Mouse (Mus musculus): ENCODE measurements around the gene Camk1d.

DNA sequence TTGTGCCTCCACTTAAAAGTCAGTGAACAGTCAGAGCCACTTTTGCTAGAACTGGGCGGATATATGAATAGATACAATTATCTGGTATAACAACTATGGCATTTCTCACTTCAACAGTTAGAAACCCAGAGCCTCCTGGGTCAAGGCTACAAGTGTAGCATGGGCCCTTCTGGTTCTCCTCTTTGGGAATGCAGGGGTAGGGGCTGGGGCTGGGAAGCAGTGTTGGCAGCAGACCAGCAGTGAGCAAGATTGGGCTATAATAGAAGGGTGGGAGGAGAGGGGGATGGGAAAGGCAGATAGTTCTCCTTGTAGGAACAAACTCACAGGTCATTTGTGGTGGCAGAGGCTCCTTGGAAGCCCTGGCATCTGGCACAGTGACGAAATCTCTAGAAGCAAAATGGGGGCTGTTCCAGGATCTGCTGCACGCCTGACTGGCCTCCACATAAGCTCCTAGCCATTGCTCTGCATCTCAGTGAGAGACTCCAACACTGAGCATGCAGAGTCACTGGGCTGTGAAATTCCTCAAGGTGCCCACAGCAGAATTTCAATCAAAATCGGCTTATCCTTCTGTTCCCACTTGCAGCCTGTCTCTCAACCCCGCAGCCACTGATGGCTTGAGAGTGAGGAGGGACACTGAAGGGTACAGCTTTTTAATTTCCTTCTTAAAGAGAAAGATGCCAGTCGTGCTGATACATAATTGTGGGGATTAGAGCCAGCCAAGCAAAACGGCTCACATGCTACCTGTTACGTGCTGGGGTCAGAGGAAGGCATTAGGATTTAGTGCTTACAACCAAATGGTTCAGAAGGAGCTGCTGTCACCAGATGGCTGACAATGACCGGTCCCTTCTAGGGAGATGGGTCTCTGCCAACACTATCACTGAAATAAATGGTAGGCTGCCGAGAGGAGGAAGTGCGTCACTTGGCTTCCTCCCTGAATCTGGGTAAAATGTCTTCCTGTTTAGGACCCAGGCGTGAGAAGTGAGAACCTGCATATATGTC is 332.3 kb downstream of the Camk1d start:
- TF ChIP-seq CTCF (IDR thresholded peaks at IDR 0.05; ENCODE audit: control insufficient read depth, insufficient read depth, insufficient replicate concordance, low read depth, low read length) (no peak), POLR2A (IDR thresholded peaks at IDR 0.05; ENCODE audit: control insufficient read depth, low read depth, low read length) (no peak)

All from testis, adult 2 months (tissue).